Mouse (Mus musculus): ENCODE data around the gene Sdc4. TPM values are rescaled to one million over a fixed set of nuclear protein-coding genes. Genes with fewer than 3 reads are reported as not detected.
A peak's percentile ranks its signal among the peaks of the same experiment; 100 is the strongest.

Gene Sdc4
- 0.03 TPM in 1 of 2 replicates, not detected in the other for polyA plus RNA-seq (2012)

DNA sequence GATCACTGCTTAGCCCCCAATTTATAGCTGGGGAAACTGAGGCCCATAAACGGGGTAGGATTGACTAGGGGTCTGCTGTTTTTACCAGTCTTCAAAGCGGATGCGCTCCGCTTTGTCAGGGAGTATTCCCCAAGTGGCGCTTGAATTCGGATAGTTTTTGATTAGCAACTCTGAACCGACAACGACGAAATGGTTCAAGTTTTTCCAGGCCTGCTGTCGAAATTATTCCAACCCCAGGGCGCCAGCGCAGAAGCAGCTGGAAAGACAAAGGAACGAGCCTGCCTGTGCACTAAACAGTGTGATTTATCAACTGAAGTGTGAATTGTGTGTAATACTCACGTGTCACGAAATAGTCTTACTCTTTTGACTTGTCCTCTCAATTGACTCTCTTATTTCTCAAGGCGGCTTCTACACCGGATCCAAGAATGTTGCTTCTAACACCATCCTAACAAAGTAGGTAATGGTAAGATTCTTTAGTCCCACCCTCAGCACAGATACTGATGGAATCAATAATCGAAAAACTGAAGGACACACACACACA lies at the start of gene Sdc4:
Gene Sdc4, minus strand, starts transcription at position 428 of the 541 bp plus-strand sequence.
- no peak for TF ChIP-seq GATA1 (IDR thresholded peaks at IDR 0.05; ENCODE audit: low read length)
- no peak for TF ChIP-seq TAL1 (IDR thresholded peaks at IDR 0.05; ENCODE audit: low read length)
- no peaks in the 10 kb centered on the region for H3K4me1 ChIP-seq (ENCODE audit: control insufficient read depth)
- peaks cover 41% of the 10 kb centered on the region for H3K27me3 ChIP-seq (ENCODE audit: control insufficient read depth)
- no peaks in the 10 kb centered on the region for H3K9me3 ChIP-seq (ENCODE audit: control insufficient read depth, low read length)
- H3K36me3 ChIP-seq (ENCODE audit: control insufficient read depth) = no peaks in the 10 kb centered on the region; the same call in 1 of the 2 replicates
- peak within 1 kb of the TSS; percentile 59 for H3K4me3 ChIP-seq (replicated peaks)

DNA sequence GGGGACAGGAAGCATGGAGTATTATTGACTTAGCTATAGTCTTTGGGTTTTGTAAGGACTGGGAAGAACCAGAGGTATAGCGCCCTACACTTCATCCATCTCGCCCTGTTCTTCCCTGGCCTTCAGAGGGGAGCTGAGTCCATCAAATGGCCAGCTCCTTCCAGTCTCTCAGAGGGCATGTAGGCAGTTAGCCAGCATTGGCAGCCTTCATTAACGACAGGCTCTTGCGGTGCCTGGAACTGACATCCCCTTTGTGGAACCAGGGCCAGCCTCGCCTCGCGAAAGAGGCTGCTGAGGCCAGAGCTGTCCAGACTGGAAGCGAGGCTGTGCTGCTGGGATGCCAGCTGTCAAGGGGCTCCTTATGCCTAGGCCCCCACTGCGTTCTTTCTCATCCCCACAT lies 44.1 kb upstream of the Sdc4 start:
- peaks cover 4% of the 10 kb centered on the region for H3K4me1 ChIP-seq (ENCODE audit: control insufficient read depth)
- H3K27me3 ChIP-seq (ENCODE audit: control insufficient read depth) = peaks cover 42% of the 10 kb centered on the region

DNA sequence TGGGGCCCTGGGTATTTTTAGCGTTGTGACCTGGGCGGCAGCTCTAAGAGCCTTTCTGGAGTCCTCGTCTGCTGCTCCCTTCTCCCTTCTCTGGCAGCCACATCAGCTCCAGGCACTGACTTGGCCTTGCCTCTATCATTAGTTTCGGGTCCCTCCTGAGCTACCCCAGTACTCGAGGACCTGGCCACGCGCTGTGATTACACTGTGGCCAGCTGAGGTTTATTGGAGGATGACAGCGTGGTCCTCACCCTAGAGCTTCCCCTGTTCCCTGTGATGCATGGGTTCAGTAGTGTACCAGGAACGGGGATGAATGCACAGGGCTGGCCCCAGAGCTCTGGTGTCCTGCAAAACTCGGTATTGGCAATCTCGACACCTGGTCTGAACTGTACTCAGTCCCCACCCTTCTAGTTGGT lies 43.4 kb upstream of the Sdc4 start:
- Histone ChIP-seq H3K36me3 (ENCODE audit: control insufficient read depth) (peaks cover 4% of the 10 kb centered on the region), H3K4me3 (replicated peaks) (peak overlapping the region; percentile 50), H3K9me3 (ENCODE audit: control insufficient read depth, low read length) (peaks cover 3% of the 10 kb centered on the region; the same call in 1 of the 2 replicates), H3K4me1 (ENCODE audit: control insufficient read depth) (peaks cover 4% of the 10 kb centered on the region), H3K27me3 (ENCODE audit: control insufficient read depth) (peaks cover 42% of the 10 kb centered on the region)
- TF ChIP-seq GATA1 (IDR thresholded peaks at IDR 0.05; ENCODE audit: low read length) (no peak), TAL1 (IDR thresholded peaks at IDR 0.05; ENCODE audit: low read length) (no peak)

More for the DNA sequence above, 44.1 kb upstream of the Sdc4 start:
- TF ChIP-seq TAL1 (IDR thresholded peaks at IDR 0.05; ENCODE audit: low read length) (no peak), GATA1 (IDR thresholded peaks at IDR 0.05; ENCODE audit: low read length) (no peak)
- Histone ChIP-seq H3K36me3 (ENCODE audit: control insufficient read depth) (peaks cover 4% of the 10 kb centered on the region), H3K9me3 (ENCODE audit: control insufficient read depth, low read length) (peaks cover 3% of the 10 kb centered on the region; the same call in 1 of the 2 replicates), H3K4me3 (replicated peaks) (no peak overlapping the region)

DNA sequence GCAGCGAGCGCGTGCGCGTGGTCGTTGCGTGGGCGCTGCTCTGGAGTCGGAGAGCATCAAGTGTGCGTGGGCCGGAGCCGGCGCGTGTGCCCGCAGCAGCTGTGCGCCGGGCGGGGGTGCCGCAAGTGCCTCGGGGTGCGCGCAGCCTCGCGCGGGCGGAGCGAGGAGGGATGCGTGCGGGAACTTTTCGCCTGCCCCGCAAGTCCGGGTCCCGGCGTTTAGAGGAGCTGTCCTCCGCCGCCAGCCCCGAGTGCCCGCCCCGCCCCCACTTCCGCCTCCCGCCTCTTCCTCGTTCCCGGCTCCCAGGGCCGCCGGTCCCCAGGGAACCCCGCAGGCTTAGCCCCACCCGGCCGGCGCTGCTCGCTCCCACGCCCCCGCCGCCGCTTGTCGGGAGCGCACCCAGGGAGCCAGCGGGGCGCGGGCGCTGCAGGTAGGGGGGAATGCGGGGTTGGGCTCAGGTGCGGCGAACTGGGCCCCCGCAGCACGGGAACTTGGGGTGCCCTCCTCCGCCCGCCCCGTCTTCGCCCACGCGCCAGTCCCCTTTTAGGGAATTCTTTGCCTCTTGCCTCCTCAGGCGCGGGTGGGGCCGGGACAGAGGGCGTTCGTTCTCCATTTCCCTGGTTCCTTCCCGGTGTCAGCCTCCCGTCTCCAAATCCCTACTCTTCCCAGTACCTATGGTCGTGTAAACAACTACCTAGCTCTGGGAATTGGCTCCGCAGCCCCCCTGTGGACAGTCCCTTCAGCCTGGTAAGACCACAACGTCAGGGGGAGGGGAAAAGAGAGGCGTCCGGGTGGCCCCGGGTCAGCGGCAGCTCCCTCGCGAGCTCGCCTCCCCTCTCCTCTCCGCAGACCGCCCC lies 42.8 kb upstream of the Sdc4 start:
- Histone ChIP-seq H3K4me3 (replicated peaks) (peak overlapping the region; percentile 50), H3K27me3 (ENCODE audit: control insufficient read depth) (peaks cover 42% of the 10 kb centered on the region), H3K36me3 (ENCODE audit: control insufficient read depth) (peaks cover 4% of the 10 kb centered on the region), H3K9me3 (ENCODE audit: control insufficient read depth, low read length) (peaks cover 3% of the 10 kb centered on the region; the same call in 1 of the 2 replicates), H3K4me1 (ENCODE audit: control insufficient read depth) (peaks cover 4% of the 10 kb centered on the region)
- no peak for TF ChIP-seq GATA1 (IDR thresholded peaks at IDR 0.05; ENCODE audit: low read length)
- no peak for TF ChIP-seq TAL1 (IDR thresholded peaks at IDR 0.05; ENCODE audit: low read length)

DNA sequence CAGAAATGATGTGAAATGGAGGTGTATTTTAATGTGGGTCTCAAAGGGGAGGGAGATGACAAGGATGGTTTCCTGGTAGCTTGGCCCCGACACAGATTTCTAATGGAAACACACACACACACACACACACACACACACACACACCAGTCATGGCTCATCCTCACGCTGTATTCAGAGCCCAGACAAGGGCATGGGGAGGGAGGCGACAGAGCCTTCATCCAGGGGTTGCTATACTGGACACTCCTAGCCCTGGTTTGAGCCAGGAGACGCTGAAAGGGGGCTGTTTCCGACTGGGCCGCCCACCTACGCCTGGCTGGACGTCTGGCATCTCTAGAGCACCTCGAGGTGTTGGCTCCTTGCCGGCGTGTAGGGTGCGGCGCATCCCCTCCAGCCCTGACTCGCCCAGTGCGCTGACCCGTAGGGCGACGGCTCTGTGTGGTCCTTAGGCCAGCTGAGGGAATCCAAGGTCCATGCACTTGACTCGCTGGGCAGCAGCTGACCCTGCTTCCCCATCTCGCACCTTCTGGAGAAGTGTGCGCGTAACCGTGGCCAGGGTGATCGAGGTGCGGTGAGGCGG lies 42.1 kb upstream of the Sdc4 start, which contains the start of gene Dbndd2:
Gene Dbndd2, plus strand, starts transcription at position 426 of the 577 bp plus-strand sequence.
- H3K27me3 ChIP-seq (ENCODE audit: control insufficient read depth) = peaks cover 42% of the 10 kb centered on the region
- TF ChIP-seq GATA1 (IDR thresholded peaks at IDR 0.05; ENCODE audit: low read length) (no peak), TAL1 (IDR thresholded peaks at IDR 0.05; ENCODE audit: low read length) (no peak)

DNA sequence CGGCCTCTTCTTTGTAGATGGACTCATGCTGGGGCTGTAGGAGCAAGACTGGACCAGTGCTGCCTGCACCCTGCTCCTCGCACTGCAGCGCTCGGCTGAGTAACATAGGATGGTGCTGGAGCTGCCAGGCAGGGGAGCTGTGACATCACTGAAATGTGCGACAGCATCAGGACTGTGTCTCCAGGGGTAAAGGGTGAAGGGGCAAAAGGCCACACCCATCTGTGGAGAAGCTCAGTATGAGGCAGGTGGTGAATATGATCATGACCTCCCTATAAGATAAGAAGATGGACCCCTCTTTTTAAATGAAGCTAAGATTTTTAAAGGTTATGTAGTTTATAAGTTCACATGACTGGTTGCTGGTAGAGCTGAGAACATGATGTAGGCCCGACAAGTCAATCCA lies 29.9 kb upstream of the Sdc4 start, which contains the start of gene Trp53tg5:
Gene Trp53tg5, minus strand, starts transcription at position 101 of the 400 bp plus-strand sequence.
- peaks cover 12% of the 10 kb centered on the region for H3K36me3 ChIP-seq (ENCODE audit: control insufficient read depth)

More for the DNA sequence above, 42.1 kb upstream of the Sdc4 start, which contains the start of gene Dbndd2:
- H3K4me1 ChIP-seq (ENCODE audit: control insufficient read depth) = peaks cover 4% of the 10 kb centered on the region
- peak within 1 kb of the TSS; percentile 50 for H3K4me3 ChIP-seq (replicated peaks)
- peaks cover 4% of the 10 kb centered on the region for H3K36me3 ChIP-seq (ENCODE audit: control insufficient read depth)
- H3K9me3 ChIP-seq (ENCODE audit: control insufficient read depth, low read length) = peaks cover 3% of the 10 kb centered on the region; the same call in 1 of the 2 replicates

DNA sequence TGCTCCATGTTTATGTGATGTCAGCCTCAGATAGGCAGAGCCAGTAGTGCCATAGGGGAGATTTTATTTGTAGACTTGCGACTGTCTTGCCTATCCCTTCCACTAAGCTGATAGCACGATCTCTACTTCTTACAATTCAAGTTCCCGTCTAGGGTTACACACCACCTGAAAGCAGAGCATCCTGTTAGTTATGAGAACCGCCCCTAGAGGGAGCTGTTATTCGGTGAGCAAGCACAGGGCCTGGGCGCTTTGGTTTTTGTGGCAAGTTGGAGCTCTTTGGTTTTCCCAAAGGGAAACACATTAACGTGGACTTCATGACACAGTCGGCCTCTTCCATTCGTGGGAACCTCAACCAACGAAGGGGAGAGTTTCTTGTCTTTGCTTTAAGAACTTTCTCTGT lies 26.6 kb upstream of the Sdc4 start:
- H3K36me3 ChIP-seq (ENCODE audit: control insufficient read depth) = peaks cover 28% of the 10 kb centered on the region
- peaks cover 16% of the 10 kb centered on the region for H3K4me1 ChIP-seq (ENCODE audit: control insufficient read depth)
- TF ChIP-seq GATA1 (IDR thresholded peaks at IDR 0.05; ENCODE audit: low read length) = no peak
- no peak for TF ChIP-seq TAL1 (IDR thresholded peaks at IDR 0.05; ENCODE audit: low read length)
- no peak overlapping the region for H3K4me3 ChIP-seq (replicated peaks)
- H3K27me3 ChIP-seq (ENCODE audit: control insufficient read depth) = no peaks in the 10 kb centered on the region
- no peaks in the 10 kb centered on the region for H3K9me3 ChIP-seq (ENCODE audit: control insufficient read depth, low read length)

More for the DNA sequence above, 29.9 kb upstream of the Sdc4 start, which contains the start of gene Trp53tg5:
- Histone ChIP-seq H3K4me1 (ENCODE audit: control insufficient read depth) (no peaks in the 10 kb centered on the region), H3K9me3 (ENCODE audit: control insufficient read depth, low read length) (no peaks in the 10 kb centered on the region), H3K27me3 (ENCODE audit: control insufficient read depth) (no peaks in the 10 kb centered on the region), H3K4me3 (replicated peaks) (no peak within 1 kb of the TSS)
- TF ChIP-seq GATA1 (IDR thresholded peaks at IDR 0.05; ENCODE audit: low read length) = no peak
- TF ChIP-seq TAL1 (IDR thresholded peaks at IDR 0.05; ENCODE audit: low read length) = no peak

DNA sequence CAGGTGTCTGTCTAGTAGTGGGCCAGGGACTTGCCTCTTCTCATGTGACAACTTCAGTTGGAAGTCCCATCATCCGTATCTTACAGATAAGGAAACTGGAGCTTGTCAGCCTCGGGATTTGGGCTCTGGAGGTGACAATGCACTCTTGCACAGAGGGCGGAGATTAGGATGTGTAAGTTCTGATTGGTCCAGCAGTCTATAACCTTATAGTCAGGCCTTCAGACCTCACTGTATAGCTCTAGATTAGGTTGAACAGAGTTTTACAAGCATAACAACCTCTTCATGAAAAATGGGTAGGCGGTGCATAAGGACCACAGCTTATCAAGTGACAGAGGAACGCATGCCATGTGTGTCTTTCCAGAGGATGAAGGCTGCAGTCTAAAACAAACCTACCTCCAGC lies 23.1 kb upstream of the Sdc4 start:
- no peaks in the 10 kb centered on the region for H3K27me3 ChIP-seq (ENCODE audit: control insufficient read depth)
- H3K4me3 ChIP-seq (replicated peaks) = no peak overlapping the region
- peaks cover 48% of the 10 kb centered on the region for H3K36me3 ChIP-seq (ENCODE audit: control insufficient read depth)
- no peaks in the 10 kb centered on the region for H3K9me3 ChIP-seq (ENCODE audit: control insufficient read depth, low read length)
- peaks cover 37% of the 10 kb centered on the region for H3K4me1 ChIP-seq (ENCODE audit: control insufficient read depth)
- TF ChIP-seq TAL1 (IDR thresholded peaks at IDR 0.05; ENCODE audit: low read length) (no peak), GATA1 (IDR thresholded peaks at IDR 0.05; ENCODE audit: low read length) (no peak)
